Mouse (Mus musculus) G1E (cell line): ENCODE data around the gene Olfr1039.

ENCODE experiments used
- CTCF ChIP-seq: IDR thresholded peaks from 2 replicates; pipeline ENCODE4 v1.5.1; 2012; ENCODE audit warnings: low read depth, low read length, inconsistent platforms, mixed read lengths
- GATA1 ChIP-seq: IDR thresholded peaks from 2 replicates; pipeline ENCODE4 v1.6.1; 2012; ENCODE audit warnings: borderline replicate concordance, low read length, inconsistent platforms, mixed read lengths

DNA sequence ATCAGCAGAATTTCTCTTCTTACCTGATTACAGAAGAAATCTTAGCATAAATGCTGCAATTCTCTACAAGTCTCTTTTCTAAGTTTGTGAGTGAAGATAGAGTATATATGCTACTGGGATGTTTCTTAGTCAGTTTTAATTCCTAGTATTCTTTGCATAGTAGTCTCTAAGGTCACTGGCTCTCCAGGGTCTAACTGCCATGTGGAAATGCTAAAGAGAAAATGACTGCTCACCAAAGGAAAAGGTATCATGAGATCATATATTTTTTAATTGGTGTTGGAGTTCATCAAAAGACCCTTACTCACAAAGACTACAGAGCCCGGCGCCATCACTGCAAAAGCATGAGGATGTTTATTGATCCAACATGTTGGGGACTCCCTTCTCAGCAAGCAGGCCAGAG lies 48.4 kb downstream of the Olfr1039 start, which contains the start of gene Olfr1037:
- TF ChIP-seq CTCF, result no peak
- no peak for TF ChIP-seq GATA1
